Mouse (Mus musculus): Measurements from ENCODE around the gene Pnma1.

GRCm38 (mm10) chr12:84148622-84149012 lies 328 bp upstream of the Pnma1 start:
- TF ChIP-seq POLR2A (IDR thresholded peaks at IDR 0.05; ENCODE audit: insufficient read depth, low read length) (no peak), CTCF (IDR thresholded peaks at IDR 0.05; ENCODE audit: low read depth, low read length) (no peak), EP300 (IDR thresholded peaks at IDR 0.05; ENCODE audit: insufficient read depth, low read depth, low read length) (no peak)
